Mouse (Mus musculus) E14TG2a.4 (cell line): Measurements from ENCODE around the gene Prorsd1.

ENCODE experiments used
- CTCF ChIP-seq: conservative IDR thresholded peaks from 2 replicates; pipeline ENCODE4 v1.5.1; 2014; ENCODE audit warnings: low read length
- POU5F1 ChIP-seq: IDR thresholded peaks from 2 replicates; pipeline ENCODE4 v1.6.1; 2014; ENCODE audit warnings: low read length, borderline replicate concordance

DNA sequence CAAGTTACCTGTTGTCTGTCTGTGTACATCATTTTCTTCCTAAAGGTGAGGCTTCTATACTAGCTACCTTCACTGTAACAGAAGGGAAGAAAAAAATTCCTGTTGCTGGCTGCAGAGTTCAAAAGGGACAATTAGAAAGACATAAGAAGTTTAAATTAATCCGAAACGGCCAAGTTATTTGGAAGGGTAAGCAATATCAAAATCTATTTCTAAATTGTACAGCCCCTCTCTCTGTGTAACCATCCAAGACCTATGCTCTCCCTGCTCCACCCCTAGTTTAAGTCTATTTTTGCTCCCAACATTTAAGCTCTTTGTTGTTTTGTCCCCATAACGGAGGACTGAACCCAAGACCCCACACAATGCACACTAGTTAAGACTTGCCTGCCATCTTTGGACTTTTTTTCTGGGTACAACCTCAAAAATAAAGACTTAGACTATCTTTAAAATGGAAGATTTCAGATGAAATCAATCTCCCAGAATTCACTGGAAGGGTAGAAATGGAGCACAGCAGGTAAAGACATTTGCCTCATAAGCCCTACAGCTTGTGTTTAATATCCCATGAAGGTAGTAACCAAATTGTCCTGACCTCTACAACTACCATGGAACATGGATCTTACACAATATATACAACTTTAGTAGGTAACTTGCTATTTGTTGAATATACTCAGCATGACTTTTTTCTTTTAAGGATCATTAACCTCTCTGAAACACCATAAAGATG lies 29.6 kb upstream of the Prorsd1 start:
- TF ChIP-seq CTCF: no peak
- TF ChIP-seq POU5F1: no peak
